Mouse (Mus musculus) erythroblast, embryonic 14.5 days (primary cell): ENCODE data around the gene Papola.

ENCODE experiments used
- GATA1 ChIP-seq: IDR thresholded peaks from 2 replicates; pipeline ENCODE4 v1.6.1; 2012; ENCODE audit warnings: low read length, inconsistent platforms, mixed read lengths
- TAL1 ChIP-seq: IDR thresholded peaks from 3 replicates; pipeline ENCODE4 v1.6.1; 2012; ENCODE audit warnings: low read length, inconsistent platforms, mixed read lengths

DNA sequence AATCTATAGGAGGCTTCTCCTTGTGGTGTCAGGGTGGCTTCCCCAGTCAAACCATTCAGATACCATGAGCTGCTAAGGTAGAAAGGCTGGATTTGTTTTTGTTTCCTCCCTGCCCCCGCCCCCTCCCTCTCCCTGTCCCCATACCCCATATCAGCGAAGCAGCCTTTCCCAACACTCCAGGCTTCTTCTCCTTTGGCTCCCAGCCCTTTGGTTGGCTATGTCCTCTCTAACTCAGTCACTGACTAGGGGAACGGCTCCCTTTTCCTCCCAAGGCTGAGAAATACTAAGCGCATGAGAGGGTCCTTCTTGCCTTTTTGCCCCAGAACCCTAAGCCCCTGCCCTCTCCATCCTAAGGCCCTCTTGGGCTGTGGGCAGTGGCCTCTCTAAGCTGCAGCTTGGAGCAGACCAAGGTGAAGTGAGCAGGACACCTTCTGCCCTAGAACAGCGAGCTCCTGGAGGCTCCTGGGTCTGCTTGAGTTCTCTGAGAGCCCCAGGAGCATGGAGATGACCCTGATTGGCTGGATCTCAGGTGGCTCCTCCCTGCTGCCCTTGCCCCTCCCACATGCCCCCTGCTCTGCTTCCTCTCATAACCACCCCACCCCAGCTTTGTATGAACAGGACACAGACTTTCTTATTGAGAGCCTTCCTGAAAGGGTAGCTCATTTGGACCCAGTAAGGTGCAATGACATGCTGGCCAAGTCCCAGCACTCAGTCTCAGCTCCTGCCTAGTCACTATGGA, 73.6 kb downstream of the Papola start:
- TF ChIP-seq GATA1 (no peak), TAL1 (no peak)
